Mouse (Mus musculus) kidney, postnatal 0 days (tissue): Measurements from ENCODE around the gene Psmd2. TPM values are rescaled to one million over a fixed set of nuclear protein-coding genes. Genes with fewer than 3 reads are reported as not detected.

Source experiments
- ATAC-seq: fragments of 200-750 bp; cut with Nextera tagmentation; replicated peaks from 2 replicates; pipeline ENCODE4 v1.8.0; 2017; ENCODE audit warnings: low read depth, moderate number of reproducible peaks, moderate TSS enrichment, moderate library complexity; ENCODE audit not compliant: low FRiP score
- DNase-seq: peaks from one replicate; pipeline ENCODE4 v3.0.0-alpha.2; 2016; ENCODE audit warnings: low spot score
- H3K27ac ChIP-seq: fragments of 300-500 bp; sonication (generic); 2 replicates; pipeline ENCODE4 v1.5.1; 2014; ENCODE audit warnings: mild to moderate bottlenecking
- H3K27me3 ChIP-seq: fragments of 300-500 bp; sonication (generic); 2 replicates; pipeline ENCODE4 v1.6.1; 2014; ENCODE audit warnings: low read length, mixed read lengths; ENCODE audit not compliant: insufficient read depth
- H3K36me3 ChIP-seq: fragments of 300-500 bp; sonication (generic); 2 replicates; pipeline ENCODE4 v1.6.1; 2014; ENCODE audit warnings: low read length, mixed read lengths; ENCODE audit not compliant: insufficient read depth
- H3K4me1 ChIP-seq: fragments of 300-500 bp; sonication (generic); replicated peaks from 2 replicates; pipeline ENCODE4 v1.6.1; 2014; ENCODE audit warnings: antibody characterized with exemption, low read length, mixed read lengths; ENCODE audit not compliant: insufficient read depth
- H3K4me2 ChIP-seq: fragments of 300-500 bp; sonication (generic); 2 replicates; pipeline ENCODE4 v1.6.1; 2014; ENCODE audit warnings: mild to moderate bottlenecking, low read length, moderate library complexity, mixed read lengths
- H3K4me3 ChIP-seq: fragments of 300-500 bp; sonication (generic); replicated peaks from 2 replicates; pipeline ENCODE4 v1.5.1; 2014; ENCODE audit warnings: low read depth, low read length
- H3K9ac ChIP-seq: fragments of 300-500 bp; sonication (generic); 2 replicates; pipeline ENCODE4 v1.6.1; 2014; ENCODE audit warnings: low read depth, low read length
- H3K9me3 ChIP-seq: fragments of 300-500 bp; sonication (generic); replicated peaks from 2 replicates; pipeline ENCODE4 v1.6.1; 2016; ENCODE audit warnings: low read length, inconsistent platforms, mixed read lengths
- CTCF ChIP-seq: IDR thresholded peaks from 2 replicates; pipeline ENCODE4 v1.5.1; 2016; ENCODE audit warnings: antibody characterized with exemption, low read depth, mild to moderate bottlenecking, moderate library complexity
- WGBS: fragments of 180-500 bp; shearing (Covaris S2); extraction: QIAGEN DNeasy Blood & Tissue Kit; methylation state at CpG from one replicate; pipeline ENCODE4 v1.1.7; 2014; 5-methylcytosine and 5-hydroxymethylcytosine counted together
- polyA plus RNA-seq: library from polyadenylated mRNA; unstranded; fragments of >200 nt; fragmentation: Nextera tagmentation; extraction: Ambion mirVana; gene quantifications from 2 replicates; pipeline ENCODE4 v1.2.1, GENCODE M21; 2015

Psmd2 gene
- polyA plus RNA-seq, 1 experiment from 2014 or later = 212 TPM

GRCm38 (mm10) chr16:20699266-20699665 lies 47.8 kb downstream of the Psmd2 start:
- no peak for TF ChIP-seq CTCF
- no peaks in the 10 kb centered on the region for H3K9me3 ChIP-seq
- no peaks in the 10 kb centered on the region for H3K36me3 ChIP-seq
- no peak overlapping the region for H3K4me2 ChIP-seq
- H3K4me1 ChIP-seq = peaks cover 13% of the 10 kb centered on the region; the same call in 1 of the 2 replicates
- H3K4me3 ChIP-seq = no peak overlapping the region
- DNase-seq (no peak), ATAC-seq (no peak)
- no peak overlapping the region for H3K9ac ChIP-seq
- 84% methylated on average over 5 of the region's 5 CpGs for WGBS
- H3K27me3 ChIP-seq = no peaks in the 10 kb centered on the region
- no peak overlapping the region for H3K27ac ChIP-seq

DNA sequence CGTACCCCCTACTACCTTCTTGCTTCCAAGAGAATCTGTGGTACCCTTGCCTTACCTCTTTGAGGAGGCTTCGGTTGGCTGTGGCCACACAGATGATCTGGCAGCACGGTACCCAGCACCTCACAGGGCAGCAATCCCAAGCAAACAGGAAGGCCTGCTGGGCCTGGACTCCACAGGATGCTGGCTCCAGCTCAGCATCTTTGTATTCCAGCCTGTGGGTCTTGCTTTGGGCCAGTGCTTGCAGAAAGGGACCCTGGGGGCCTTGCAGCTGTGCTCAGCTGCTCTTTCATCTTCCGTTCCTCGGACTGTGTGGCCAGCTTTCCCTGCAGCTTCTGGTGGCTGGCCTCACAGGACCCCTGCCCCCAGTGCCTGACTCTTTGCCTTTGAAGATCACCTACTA lies 48.6 kb downstream of the Psmd2 start:
- Histone ChIP-seq H3K27ac (no peak overlapping the region), H3K4me1 (peaks cover 13% of the 10 kb centered on the region; the same call in 1 of the 2 replicates), H3K4me2 (no peak overlapping the region), H3K9ac (no peak overlapping the region), H3K36me3 (no peaks in the 10 kb centered on the region), H3K9me3 (no peaks in the 10 kb centered on the region), H3K4me3 (no peak overlapping the region), H3K27me3 (no peaks in the 10 kb centered on the region)
- DNase-seq (no peak), ATAC-seq (no peak)
- WGBS = 59% methylated on average over 5 of the region's 5 CpGs
- no peak for TF ChIP-seq CTCF

- TF ChIP-seq CTCF = no peak
- peak; percentile 31; the same call in 1 of the 2 replicates for ATAC-seq
- Histone ChIP-seq H3K9ac (no peak overlapping the region), H3K27me3 (no peaks in the 10 kb centered on the region), H3K4me1 (peaks cover 7% of the 10 kb centered on the region; the same call in 1 of the 2 replicates), H3K36me3 (no peaks in the 10 kb centered on the region), H3K4me2 (no peak overlapping the region), H3K9me3 (no peaks in the 10 kb centered on the region), H3K4me3 (no peak overlapping the region), H3K27ac (0 out of 2 replicates have a peak overlapping the region, but pooled peaks have one; percentile 62)
- WGBS = 33% methylated on average over 7 of the region's 7 CpGs
- DNase-seq = no peak
Observed at GRCm38 (mm10) chr16:20701316-20701715, 49.9 kb downstream of the Psmd2 start.

- Histone ChIP-seq H3K27me3 (no peaks in the 10 kb centered on the region), H3K27ac (peak overlapping the region; percentile 62), H3K4me3 (no peak overlapping the region), H3K9me3 (no peaks in the 10 kb centered on the region), H3K9ac (no peak overlapping the region; the same call in 1 of the 2 replicates), H3K4me1 (peaks cover 7% of the 10 kb centered on the region; the same call in 1 of the 2 replicates), H3K4me2 (no peak overlapping the region), H3K36me3 (no peaks in the 10 kb centered on the region)
- peak; percentile 64; the same call in 1 of the 2 replicates for ATAC-seq
- TF ChIP-seq CTCF = no peak
- no peak for DNase-seq
- 30% methylated on average over 12 of the region's 12 CpGs for WGBS
Observed at GRCm38 (mm10) chr16:20701729-20702521, 50.5 kb downstream of the Psmd2 start.

DNA sequence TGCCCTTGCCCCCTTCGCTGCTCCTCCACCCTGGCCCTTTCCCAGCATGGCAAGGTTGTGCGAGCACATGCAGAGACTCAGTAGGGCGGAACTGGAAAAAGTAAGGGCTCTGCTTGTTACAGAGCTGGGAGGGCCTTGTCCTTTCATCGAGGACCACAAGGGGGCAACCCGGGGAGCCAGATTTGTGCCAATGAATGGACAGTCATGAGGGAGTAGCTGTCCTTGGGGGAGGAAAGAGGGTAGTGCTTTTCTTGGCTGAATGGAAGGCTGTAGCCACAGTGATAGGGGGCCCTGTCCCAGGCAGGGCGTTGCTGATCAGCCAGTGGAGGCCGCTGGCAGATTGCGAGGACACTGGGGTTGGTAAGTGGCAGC lies 51.1 kb downstream of the Psmd2 start:
- Histone ChIP-seq H3K9ac (no peak overlapping the region; the same call in 1 of the 2 replicates), H3K4me3 (no peak overlapping the region), H3K9me3 (no peaks in the 10 kb centered on the region), H3K36me3 (no peaks in the 10 kb centered on the region; the same call in 1 of the 2 replicates), H3K27me3 (no peaks in the 10 kb centered on the region), H3K4me2 (no peak overlapping the region), H3K4me1 (peaks cover 7% of the 10 kb centered on the region; the same call in 1 of the 2 replicates), H3K27ac (peak overlapping the region; percentile 62)
- TF ChIP-seq CTCF = peak; percentile 82
- ATAC-seq = peak; percentile 84
- WGBS = 12% methylated on average over 8 of the region's 8 CpGs
- DNase-seq = peak; percentile 92

DNA sequence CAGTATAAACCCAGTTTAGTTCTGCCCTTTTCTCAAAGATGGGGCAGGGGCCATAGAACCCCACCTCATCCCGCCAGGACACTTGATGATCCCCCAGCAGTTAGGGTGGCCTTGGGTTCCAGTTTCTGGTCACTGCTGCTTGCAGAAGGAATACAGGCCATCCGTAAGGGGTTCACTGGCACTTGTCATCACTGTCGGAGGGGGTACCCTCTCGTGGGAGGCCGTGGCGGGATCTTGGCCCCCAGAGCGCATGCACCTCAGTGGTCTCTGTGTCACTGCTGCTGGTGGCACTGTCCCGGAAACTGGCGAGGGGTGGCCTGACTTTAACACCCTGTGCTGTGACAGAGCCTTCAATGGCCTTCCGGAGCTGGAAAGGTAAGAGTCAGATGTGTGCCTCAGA lies 51.6 kb downstream of the Psmd2 start:
- WGBS = 92% methylated on average over 10 of the region's 10 CpGs
- no peak for ATAC-seq
- Histone ChIP-seq H3K27me3 (no peaks in the 10 kb centered on the region), H3K9me3 (no peaks in the 10 kb centered on the region), H3K36me3 (peaks cover 4% of the 10 kb centered on the region; the same call in 1 of the 2 replicates), H3K9ac (no peak overlapping the region), H3K4me3 (no peak overlapping the region), H3K27ac (no peak overlapping the region), H3K4me1 (peaks cover 7% of the 10 kb centered on the region; the same call in 1 of the 2 replicates), H3K4me2 (no peak overlapping the region)
- DNase-seq = no peak
- no peak for TF ChIP-seq CTCF
